Mouse (Mus musculus) MN1 (cell line): Measurements from ENCODE around the gene Gps2.
"Not testable (repeated sequence)": the region's sequence is repeated elsewhere in the genome, so short reads cannot be mapped to it uniquely, and the experiment has no call there.

Source experiments
- DNase-seq: peaks from one replicate; pipeline ENCODE4 v3.0.0-alpha.2; 2016; ENCODE audit warnings: low spot score

Gene Gps2

GRCm38 (mm10) chr11:69936156-69936555, 22.5 kb downstream of the Gps2 start:
- no peak for DNase-seq

GRCm38 (mm10) chr11:69936714-69937347, 23.1 kb downstream of the Gps2 start:
- DNase-seq, result no peak

GRCm38 (mm10) chr11:69937385-69937784, 23.7 kb downstream of the Gps2 start:
- DNase-seq, result no peak

- no peak for DNase-seq
These were observed 24.1 kb downstream of the Gps2 start for GRCm38 (mm10) chr11:69937834-69938233.

- no peak for DNase-seq
These were observed 24.8 kb downstream of the Gps2 start for GRCm38 (mm10) chr11:69938401-69938979.

- no peak for DNase-seq
These were observed 25.5 kb downstream of the Gps2 start for GRCm38 (mm10) chr11:69939181-69939580.

- DNase-seq, result no peak
These were observed 26.0 kb downstream of the Gps2 start for GRCm38 (mm10) chr11:69939731-69940130.

- no peak for DNase-seq
These were observed 27.3 kb downstream of the Gps2 start for GRCm38 (mm10) chr11:69940962-69941361.

- no peak for DNase-seq
These were observed 31.5 kb downstream of the Gps2 start for GRCm38 (mm10) chr11:69945216-69945615.

- no peak for DNase-seq
These were observed 32.6 kb downstream of the Gps2 start for GRCm38 (mm10) chr11:69945997-69946891.

- DNase-seq, result no peak
These were observed 33.8 kb downstream of the Gps2 start for GRCm38 (mm10) chr11:69947337-69948065.

GRCm38 (mm10) chr11:69948066-69948762, 34.5 kb downstream of the Gps2 start, which contains the start of gene Slc2a4:
Gene Slc2a4, minus strand, starts transcription at chr11:69948188.
- DNase-seq, result peak; percentile 88

- peak; percentile 90 for DNase-seq
These were observed 35.1 kb downstream of the Gps2 start for GRCm38 (mm10) chr11:69948763-69949150.

GRCm38 (mm10) chr11:69950807-69951459, 37.2 kb downstream of the Gps2 start:
- DNase-seq, result no peak

GRCm38 (mm10) chr11:69952274-69952673, 38.6 kb downstream of the Gps2 start:
- DNase-seq, result no peak

- DNase-seq, result no peak
These were observed 39.7 kb downstream of the Gps2 start for GRCm38 (mm10) chr11:69953267-69953915.

GRCm38 (mm10) chr11:69955618-69956017, 41.9 kb downstream of the Gps2 start:
- not testable (repeated sequence) for DNase-seq

- DNase-seq, result no peak
These were observed 42.5 kb downstream of the Gps2 start for GRCm38 (mm10) chr11:69956218-69956617.

- no peak for DNase-seq
These were observed 46.9 kb downstream of the Gps2 start for GRCm38 (mm10) chr11:69960616-69961015.

GRCm38 (mm10) chr11:69961841-69962240, 48.2 kb downstream of the Gps2 start:
- DNase-seq, result no peak
